Mouse (Mus musculus): ENCODE results near the gene Pde8b.

Gene Pde8b

DNA sequence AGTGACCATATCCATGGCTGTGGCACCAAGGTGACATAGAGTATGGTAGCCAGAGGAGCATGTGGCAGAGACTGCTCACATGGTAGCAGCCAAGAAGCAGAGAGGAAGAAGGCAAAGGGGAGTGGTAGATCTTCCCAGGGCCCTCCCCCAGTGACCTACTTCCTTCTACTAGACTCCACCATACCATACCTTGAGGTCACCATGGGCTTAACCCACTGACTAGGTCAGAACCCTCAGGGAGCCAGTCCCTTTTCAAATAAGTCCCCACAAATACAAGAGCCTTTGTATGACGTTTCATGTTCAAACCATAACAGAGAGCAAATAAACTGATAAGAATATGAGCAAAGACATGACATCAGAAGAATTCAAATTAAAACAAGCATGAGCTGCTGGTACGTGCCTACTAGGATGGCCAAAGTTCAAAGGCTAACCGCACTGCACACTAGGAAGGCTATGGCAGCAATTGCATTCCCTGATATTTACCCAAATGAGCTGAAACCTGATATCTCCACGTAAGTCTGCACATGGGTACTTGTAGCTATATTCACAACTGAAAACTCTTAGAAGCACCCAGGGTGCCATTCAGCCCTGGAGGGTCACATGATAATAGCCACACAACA is 109.6 kb downstream of the Pde8b start:
- in situ Hi-C loops (cut with MboI, MseI) = no loop called here

DNA sequence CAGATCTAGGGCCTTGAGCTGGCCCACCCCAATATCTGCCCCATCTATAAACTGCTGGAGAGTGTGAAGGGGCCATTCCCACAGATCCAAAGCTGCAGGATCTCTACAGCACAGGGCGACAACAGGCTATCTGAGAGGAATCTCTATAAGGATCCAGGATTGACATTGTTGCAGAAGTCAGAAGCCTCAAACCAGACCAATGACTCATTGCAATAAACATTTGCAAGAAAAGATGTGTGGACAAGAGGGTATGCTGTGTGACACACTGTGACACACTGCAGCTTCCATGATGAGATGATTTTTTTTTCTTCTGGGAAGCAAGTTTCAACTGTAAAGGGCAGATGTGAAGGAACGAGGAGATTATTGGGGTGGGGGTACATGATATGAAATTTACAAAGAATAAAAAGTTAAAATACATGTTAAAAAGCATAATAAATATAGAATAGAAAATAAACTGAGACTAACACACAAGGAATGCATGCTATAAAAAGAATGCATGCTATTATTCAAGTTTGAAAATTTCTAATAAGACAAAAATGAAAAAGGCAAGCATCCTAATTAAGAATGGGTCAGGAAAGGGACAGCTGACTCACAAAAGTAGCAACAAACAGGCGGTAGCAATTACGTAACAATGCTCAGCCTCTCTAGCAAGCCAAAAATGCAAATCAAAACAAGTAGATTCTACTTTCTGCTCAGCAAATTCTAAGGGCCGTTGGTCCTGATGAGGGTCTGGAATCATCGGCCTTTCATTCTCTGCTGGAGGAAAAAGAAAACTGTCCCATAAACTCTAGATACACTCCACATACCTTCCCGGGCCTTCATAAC is 114.6 kb downstream of the Pde8b start:
- in situ Hi-C loops (cut with MboI, MseI) = no loop called here

DNA sequence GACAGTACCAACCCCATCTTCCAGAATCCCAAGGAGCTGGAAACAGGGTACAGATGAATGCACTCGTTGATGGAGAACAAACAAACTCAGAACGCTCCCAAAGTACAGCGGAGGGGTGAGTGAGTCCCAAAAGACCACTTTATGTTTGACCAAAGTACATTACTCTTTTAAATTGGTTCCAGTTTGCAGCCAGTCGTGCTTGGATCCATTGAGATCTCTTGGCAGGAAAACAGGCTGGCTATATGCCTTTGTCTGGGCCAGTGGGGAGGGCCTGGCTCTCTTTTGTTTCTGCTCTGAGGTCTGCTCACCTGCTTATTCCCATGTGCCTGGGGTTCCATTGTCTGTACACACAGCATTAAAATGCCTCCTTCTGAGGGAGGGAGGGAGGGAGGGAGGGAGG is 118.3 kb downstream of the Pde8b start:
- in situ Hi-C loops (cut with MboI, MseI) = no loop called here

GRCm38 (mm10) chr13:95131041-95131440 is 119.1 kb downstream of the Pde8b start:
- in situ Hi-C loops (cut with MboI, MseI) = no loop called here

GRCm38 (mm10) chr13:95127288-95127687 is 122.8 kb downstream of the Pde8b start:
- in situ Hi-C loops (cut with MboI, MseI) = no loop called here

GRCm38 (mm10) chr13:95126801-95127200 is 123.3 kb downstream of the Pde8b start:
- in situ Hi-C loops (cut with MboI, MseI) = no loop called here

- in situ Hi-C loops (cut with MboI, MseI) = no loop called here
Measured at GRCm38 (mm10) chr13:95125546-95126215, 124.5 kb downstream of the Pde8b start.

- in situ Hi-C loops (cut with MboI, MseI) = no loop called here
Measured at GRCm38 (mm10) chr13:95120570-95120969, 129.6 kb downstream of the Pde8b start.

- in situ Hi-C loops (cut with MboI, MseI) = no loop called here
Measured at GRCm38 (mm10) chr13:95113763-95114162, 136.4 kb downstream of the Pde8b start.

DNA sequence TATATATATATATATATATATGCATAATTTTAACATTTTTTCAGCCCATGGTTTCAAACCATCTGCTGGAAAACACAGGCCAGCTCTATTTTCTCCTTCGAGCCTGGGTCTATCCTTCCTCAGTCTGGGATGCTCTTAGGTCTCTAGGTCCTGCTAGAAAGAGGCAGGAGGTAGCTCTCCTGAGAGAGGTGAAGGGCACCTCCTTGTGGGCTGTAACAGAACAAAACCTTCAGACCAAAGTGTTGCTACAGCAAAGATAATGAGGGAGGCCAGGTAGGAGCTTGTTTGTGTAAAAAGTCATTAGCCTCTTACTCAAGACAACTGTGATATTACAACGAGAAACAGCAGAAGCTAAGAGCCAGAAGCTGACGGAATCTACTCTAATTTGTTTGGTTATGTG is 140.6 kb downstream of the Pde8b start:
- in situ Hi-C loops (cut with MboI, MseI) = no loop called here

- in situ Hi-C loops (cut with MboI, MseI) = no loop called here
Measured at GRCm38 (mm10) chr13:95108035-95108434, 142.1 kb downstream of the Pde8b start.

- in situ Hi-C loops (cut with MboI, MseI) = no loop called here
Measured at GRCm38 (mm10) chr13:95104865-95105264, 145.3 kb downstream of the Pde8b start.

DNA sequence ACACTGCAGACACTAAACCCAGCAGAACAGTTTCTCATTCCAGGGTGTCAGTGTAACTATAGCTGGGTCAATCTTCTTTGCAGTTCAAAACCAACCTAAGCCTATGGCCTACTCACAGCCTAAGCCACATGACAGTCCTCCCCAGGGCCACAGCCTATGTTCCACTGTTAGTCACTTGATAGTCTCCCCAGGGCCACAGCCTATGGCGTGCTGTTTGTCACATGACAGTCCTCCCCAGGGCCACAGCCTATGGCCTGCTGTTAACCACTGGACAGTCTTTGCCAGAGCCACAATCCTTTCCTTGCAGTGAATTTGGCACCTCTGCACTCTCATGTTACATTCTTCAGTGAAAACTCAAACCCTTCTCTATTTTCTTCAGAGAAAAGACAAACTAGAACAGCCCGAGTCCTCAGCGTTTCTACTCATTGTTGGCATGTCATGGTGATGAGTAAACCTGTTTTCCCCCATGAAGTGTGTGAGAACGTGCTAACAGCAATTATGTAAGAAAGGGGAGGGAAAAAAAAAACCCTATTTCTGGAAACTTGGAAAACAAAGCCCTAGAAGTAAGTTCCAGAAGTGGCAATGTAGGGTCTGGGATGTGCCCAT is 147.0 kb downstream of the Pde8b start:
- in situ Hi-C loops (cut with MboI, MseI) = no loop called here

GRCm38 (mm10) chr13:95101315-95101714 is 148.8 kb downstream of the Pde8b start:
- in situ Hi-C loops (cut with MboI, MseI) = no loop called here

DNA sequence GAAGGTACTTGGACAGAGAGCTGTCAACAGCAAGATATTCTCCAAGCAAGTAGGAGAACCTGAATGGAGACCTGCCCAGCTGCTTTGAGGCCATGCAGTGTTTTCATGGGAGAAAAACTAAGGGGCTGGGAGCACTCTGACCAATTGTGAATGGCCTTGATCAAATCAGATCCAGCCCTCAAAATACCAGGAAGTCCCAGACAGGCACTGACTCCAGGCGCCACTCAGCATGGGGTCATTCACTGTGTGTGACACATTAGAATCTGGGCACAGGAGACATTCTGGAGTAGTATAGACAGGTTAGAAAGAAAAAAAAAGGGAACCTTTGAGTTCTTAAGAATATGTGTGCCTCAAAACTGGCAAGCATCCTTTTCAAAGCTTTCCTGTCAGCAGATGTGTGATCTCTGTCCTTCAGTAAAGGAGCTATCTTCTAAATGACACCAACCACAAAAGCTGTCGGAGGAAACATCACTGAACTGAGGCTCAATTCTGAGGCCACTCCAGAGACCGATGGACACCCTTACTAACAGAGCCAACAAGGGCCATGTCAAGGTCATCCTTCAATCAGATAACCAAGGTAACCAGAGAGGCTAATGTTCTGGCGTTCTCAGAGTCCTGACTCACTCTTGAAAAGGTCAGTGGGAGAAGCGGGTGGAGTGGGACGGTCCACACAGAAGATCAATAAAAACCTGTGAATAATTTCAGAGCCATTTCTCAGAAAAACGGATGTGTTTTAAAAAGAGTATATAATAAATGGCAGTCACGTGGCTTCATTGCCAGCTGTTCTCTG is 151.0 kb downstream of the Pde8b start:
- in situ Hi-C loops (cut with MboI, MseI) = no loop called here

GRCm38 (mm10) chr13:95096646-95097045 is 153.5 kb downstream of the Pde8b start:
- in situ Hi-C loops (cut with MboI, MseI) = no loop called here

DNA sequence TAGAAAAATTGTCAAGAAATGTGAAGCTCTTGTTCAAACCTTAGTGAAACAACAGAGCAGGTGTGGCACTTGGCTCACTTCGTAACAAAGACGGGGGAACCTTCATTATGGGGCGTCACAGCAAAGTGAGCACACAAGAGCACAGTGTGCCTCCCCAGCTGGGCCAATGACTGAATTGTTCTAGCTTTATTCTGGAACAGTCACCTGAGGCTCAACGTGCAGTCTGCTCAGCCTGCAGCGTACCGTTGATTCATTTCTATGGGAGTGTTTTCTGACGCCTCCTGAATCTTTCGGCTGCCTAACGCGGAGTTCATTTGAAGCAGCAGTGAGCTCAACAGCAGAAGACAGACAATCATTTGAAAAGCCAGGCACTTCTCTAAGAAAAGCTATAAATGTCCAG is 154.3 kb downstream of the Pde8b start:
- in situ Hi-C loops (cut with MboI, MseI) = no loop called here

- in situ Hi-C loops (cut with MboI, MseI) = no loop called here
Measured at GRCm38 (mm10) chr13:95091546-95092445, 158.3 kb downstream of the Pde8b start.

- in situ Hi-C loops (cut with MboI, MseI) = no loop called here
Measured at GRCm38 (mm10) chr13:95087358-95087787, 162.8 kb downstream of the Pde8b start.

DNA sequence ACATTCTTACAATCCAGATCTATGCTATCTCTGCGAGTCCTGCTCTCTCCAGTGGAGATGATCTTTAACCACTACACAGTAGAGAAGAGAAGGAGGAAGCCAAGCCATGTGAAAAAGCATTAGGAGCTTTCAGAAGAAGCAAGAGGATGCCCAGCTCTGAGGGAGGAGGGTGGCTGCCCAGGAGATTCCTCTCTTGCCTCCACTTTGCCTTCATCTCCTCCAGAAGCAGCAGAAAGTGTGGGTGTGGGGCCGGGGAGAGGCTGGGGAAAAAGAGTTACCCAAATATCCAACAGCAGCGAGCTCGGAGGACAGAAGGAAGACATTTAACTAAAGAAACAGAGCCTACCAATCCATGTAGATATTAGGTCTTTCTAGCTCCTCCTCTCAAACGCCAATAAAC is 164.1 kb downstream of the Pde8b start:
- in situ Hi-C loops (cut with MboI, MseI) = no loop called here
